Mouse (Mus musculus) 416B (cell line): ENCODE measurements around the gene Fam168a.
A peak's percentile ranks its signal among the peaks of the same experiment; 100 is the strongest.
"Not testable (repeated sequence)": the region's sequence is repeated elsewhere in the genome, so short reads cannot be mapped to it uniquely, and the experiment has no call there.

Experiments
- DNase-seq: peaks from one replicate; pipeline ENCODE4 v3.0.0; 2011; ENCODE audit warnings: low read depth

Fam168a gene

GRCm38 (mm10) chr7:100706883-100707480, 547 bp downstream of the Fam168a start:
- no peak for DNase-seq

GRCm38 (mm10) chr7:100718741-100719140, 12.3 kb downstream of the Fam168a start:
- DNase-seq = no peak

- DNase-seq = no peak
These were observed 15.8 kb downstream of the Fam168a start for GRCm38 (mm10) chr7:100722268-100722667.

GRCm38 (mm10) chr7:100723453-100724294, 17.2 kb downstream of the Fam168a start:
- no peak for DNase-seq

GRCm38 (mm10) chr7:100727538-100728085, 21.2 kb downstream of the Fam168a start:
- no peak for DNase-seq

GRCm38 (mm10) chr7:100729778-100730177, 23.3 kb downstream of the Fam168a start:
- no peak for DNase-seq

GRCm38 (mm10) chr7:100732341-100733050, 26.1 kb downstream of the Fam168a start:
- DNase-seq = no peak

GRCm38 (mm10) chr7:100733051-100733813, 26.8 kb downstream of the Fam168a start:
- no peak for DNase-seq

- no peak for DNase-seq
These were observed 27.8 kb downstream of the Fam168a start for GRCm38 (mm10) chr7:100734201-100734600.

- not testable (repeated sequence) for DNase-seq
These were observed 28.5 kb downstream of the Fam168a start for GRCm38 (mm10) chr7:100734905-100735304.

GRCm38 (mm10) chr7:100736131-100736530, 29.7 kb downstream of the Fam168a start:
- no peak for DNase-seq

- DNase-seq = no peak
These were observed 37.9 kb downstream of the Fam168a start for GRCm38 (mm10) chr7:100744372-100744771.

GRCm38 (mm10) chr7:100750101-100750500, 43.7 kb downstream of the Fam168a start:
- DNase-seq = peak; percentile 82

- DNase-seq = no peak
These were observed 52.3 kb downstream of the Fam168a start for GRCm38 (mm10) chr7:100758718-100759117.

- DNase-seq = no peak
These were observed 56.3 kb downstream of the Fam168a start for GRCm38 (mm10) chr7:100762726-100763125.

GRCm38 (mm10) chr7:100767568-100767967, 61.1 kb downstream of the Fam168a start:
- no peak for DNase-seq

- no peak for DNase-seq
These were observed 61.6 kb downstream of the Fam168a start for GRCm38 (mm10) chr7:100768009-100768408.

GRCm38 (mm10) chr7:100769534-100770083, 63.2 kb downstream of the Fam168a start:
- no peak for DNase-seq

- no peak for DNase-seq
These were observed 64.4 kb downstream of the Fam168a start for GRCm38 (mm10) chr7:100770669-100771341.

- DNase-seq = no peak
These were observed 67.8 kb downstream of the Fam168a start for GRCm38 (mm10) chr7:100774189-100774588.

- DNase-seq = no peak
These were observed 69.4 kb downstream of the Fam168a start for GRCm38 (mm10) chr7:100775810-100776209.
